Mouse (Mus musculus) small intestine, adult 2 months (tissue): ENCODE data around the gene Clps. TPM values are rescaled to one million over a fixed set of nuclear protein-coding genes. Genes with fewer than 3 reads are reported as not detected.

Experiments used
- H3K27ac ChIP-seq: fragments of 200-500 bp; 2 replicates; pipeline ENCODE4 v1.5.1; 2012; ENCODE audit warnings: low read depth, low read length, control low read depth, inconsistent platforms; ENCODE audit not compliant: insufficient read depth
- H3K27me3 ChIP-seq: fragments of 200-500 bp; 2 replicates; pipeline ENCODE4 v1.6.1; 2012; ENCODE audit warnings: mild to moderate bottlenecking, moderate library complexity, low read length, inconsistent platforms; ENCODE audit not compliant: control insufficient read depth, insufficient read depth
- H3K36me3 ChIP-seq: fragments of 200-500 bp; 2 replicates; pipeline ENCODE4 v1.6.1; 2012; ENCODE audit warnings: mild to moderate bottlenecking, low read length, control low read depth, inconsistent platforms; ENCODE audit not compliant: control insufficient read depth, insufficient read depth
- H3K4me1 ChIP-seq: fragments of 200-500 bp; 2 replicates; pipeline ENCODE4 v1.6.1; 2012; ENCODE audit warnings: low read length, inconsistent platforms, mixed read lengths; ENCODE audit not compliant: control insufficient read depth, insufficient read depth, insufficient read length
- H3K4me3 ChIP-seq: fragments of 200-500 bp; 2 replicates; pipeline ENCODE4 v1.5.1; 2012; ENCODE audit warnings: low read depth, mild to moderate bottlenecking, control low read depth, inconsistent platforms, low read length, moderate library complexity
- CTCF ChIP-seq: fragments of 200-500 bp; IDR thresholded peaks from 2 replicates; pipeline ENCODE4 v1.5.1; 2012; ENCODE audit warnings: low read depth, mild to moderate bottlenecking, control low read depth, inconsistent platforms, low read length, moderate library complexity, mixed read lengths; ENCODE audit not compliant: insufficient replicate concordance, insufficient read length; ENCODE audit errors: extremely low read depth
- POLR2A ChIP-seq: fragments of 200-500 bp; IDR thresholded peaks from 2 replicates; pipeline ENCODE4 v1.6.1; 2012; ENCODE audit warnings: low read depth, mild to moderate bottlenecking, control low read depth, inconsistent platforms, low read length, moderate library complexity
- WGBS: fragments of 180-500 bp; shearing (Covaris S2); methylation state at CpG from one replicate; pipeline ENCODE4 v1.1.7; 2018; 5-methylcytosine and 5-hydroxymethylcytosine counted together
- polyA plus RNA-seq: library from polyadenylated mRNA; depleted of rRNA; stranded (reverse); fragments of >200 nt; gene quantifications from 2 replicates; pipeline ENCODE4 v1.2.3, GENCODE M21; 2012

Gene Clps
- polyA plus RNA-seq, 1 experiment = 1,332 TPM

- no peaks in the 10 kb centered on the region for H3K36me3 ChIP-seq
- H3K4me3 ChIP-seq = peak overlapping the region; percentile 67
- no peaks in the 10 kb centered on the region for H3K27me3 ChIP-seq
- no peak; the same call in 1 of the 2 replicates for TF ChIP-seq POLR2A
- no peak for TF ChIP-seq CTCF
- H3K27ac ChIP-seq = peak overlapping the region; percentile 76
- H3K4me1 ChIP-seq = peaks cover 39% of the 10 kb centered on the region
- 13% methylated on average over 8 of the region's 8 CpGs for WGBS
Observed at GRCm38 (mm10) chr17:28518615-28519071, 41.9 kb downstream of the Clps start.

GRCm38 (mm10) chr17:28517956-28518614, 42.5 kb downstream of the Clps start:
- under 1% methylated on average over 40 of the region's 46 CpGs for WGBS
- peak overlapping the region; percentile 84 for H3K27ac ChIP-seq
- H3K27me3 ChIP-seq = no peaks in the 10 kb centered on the region
- no peaks in the 10 kb centered on the region for H3K36me3 ChIP-seq
- peaks cover 42% of the 10 kb centered on the region for H3K4me1 ChIP-seq
- TF ChIP-seq CTCF (no peak), POLR2A (peak; percentile 52)
- peak overlapping the region; percentile 67 for H3K4me3 ChIP-seq

- Histone ChIP-seq H3K4me1 (peaks cover 44% of the 10 kb centered on the region), H3K36me3 (no peaks in the 10 kb centered on the region), H3K27ac (peak within 1 kb of the TSS; percentile 84), H3K27me3 (no peaks in the 10 kb centered on the region), H3K4me3 (peak within 1 kb of the TSS; percentile 67)
- 26% methylated on average over 16 of the region's 16 CpGs for WGBS
- TF ChIP-seq POLR2A (no peak), CTCF (peak; percentile 13; the same call in 1 of the 2 replicates)
Observed at GRCm38 (mm10) chr17:28517441-28517955, 43.1 kb downstream of the Clps start, which contains the start of gene Fkbp5. TSS of gene Fkbp5 (minus strand) at chr17:28517527.

GRCm38 (mm10) chr17:28516881-28517280, 43.7 kb downstream of the Clps start:
- no peak overlapping the region for H3K4me3 ChIP-seq
- no peak for TF ChIP-seq CTCF
- no peak for TF ChIP-seq POLR2A
- H3K27ac ChIP-seq = peak overlapping the region; percentile 28; the same call in 1 of the 2 replicates
- peaks cover 45% of the 10 kb centered on the region for H3K4me1 ChIP-seq
- 81% methylated on average over 4 of the region's 4 CpGs for WGBS
- no peaks in the 10 kb centered on the region for H3K36me3 ChIP-seq
- no peaks in the 10 kb centered on the region for H3K27me3 ChIP-seq

GRCm38 (mm10) chr17:28515431-28516341, 44.9 kb downstream of the Clps start:
- no peaks in the 10 kb centered on the region for H3K27me3 ChIP-seq
- no peaks in the 10 kb centered on the region for H3K36me3 ChIP-seq
- H3K4me3 ChIP-seq = no peak overlapping the region
- peak overlapping the region; percentile 34 for H3K27ac ChIP-seq
- peaks cover 51% of the 10 kb centered on the region for H3K4me1 ChIP-seq
- 37% methylated on average over 10 of the region's 10 CpGs for WGBS
- TF ChIP-seq POLR2A (no peak), CTCF (no peak)

GRCm38 (mm10) chr17:28514555-28514954, 46.0 kb downstream of the Clps start:
- H3K4me3 ChIP-seq = no peak overlapping the region
- H3K27me3 ChIP-seq = no peaks in the 10 kb centered on the region
- peaks cover 52% of the 10 kb centered on the region for H3K4me1 ChIP-seq
- 79% methylated on average over 5 of the region's 5 CpGs for WGBS
- no peaks in the 10 kb centered on the region for H3K36me3 ChIP-seq
- TF ChIP-seq POLR2A (no peak), CTCF (no peak)
- H3K27ac ChIP-seq = no peak overlapping the region

GRCm38 (mm10) chr17:28513844-28514243, 46.7 kb downstream of the Clps start:
- Histone ChIP-seq H3K27ac (peak overlapping the region; percentile 93), H3K4me1 (peaks cover 50% of the 10 kb centered on the region), H3K4me3 (no peak overlapping the region), H3K27me3 (no peaks in the 10 kb centered on the region), H3K36me3 (no peaks in the 10 kb centered on the region)
- WGBS = 73% methylated on average over 7 of the region's 7 CpGs
- TF ChIP-seq CTCF (no peak), POLR2A (no peak; the same call in 1 of the 2 replicates)
